Mouse (Mus musculus) spleen, adult 2 months (tissue): ENCODE measurements around the gene Set.

Source experiments
- CTCF ChIP-seq: fragments of 200-500 bp; IDR thresholded peaks from 2 replicates; pipeline ENCODE4 v1.5.1; 2011; ENCODE audit warnings: mild to moderate bottlenecking, inconsistent platforms; ENCODE audit not compliant: insufficient read depth, insufficient read length, insufficient replicate concordance; ENCODE audit errors: extremely low read depth
- POLR2A ChIP-seq: fragments of 200-500 bp; IDR thresholded peaks from 2 replicates; pipeline ENCODE4 v1.6.1; 2011; ENCODE audit warnings: low read depth, low read length, inconsistent platforms

DNA sequence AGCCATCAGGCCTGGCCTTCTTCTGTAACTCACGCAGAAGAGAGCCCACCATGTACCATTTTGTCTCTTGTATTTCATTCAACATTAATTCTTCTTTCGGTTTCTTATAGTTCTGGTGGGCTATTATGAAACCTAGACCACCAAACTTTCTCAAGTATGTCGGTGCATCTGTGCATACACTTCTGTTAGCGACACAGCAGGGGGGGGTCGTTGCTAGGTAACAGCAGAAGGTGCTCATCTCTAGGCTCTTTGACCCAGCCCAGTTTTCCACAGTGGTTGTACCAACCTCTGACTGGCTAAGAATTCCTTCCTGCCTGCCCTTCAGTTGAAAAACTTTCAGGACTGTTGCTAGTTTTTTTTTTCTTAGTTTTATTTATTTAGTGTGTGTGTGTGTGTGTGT lies 1.2 kb downstream of the Set start:
- no peak for TF ChIP-seq CTCF
- TF ChIP-seq POLR2A, result no peak
